Mouse (Mus musculus) adrenal gland, adult 8-10 months (tissue): ENCODE measurements around the gene Mgat5b. TPM values are rescaled to one million over a fixed set of nuclear protein-coding genes. Genes with fewer than 3 reads are reported as not detected.

Experiments used
- DNase-seq: peaks from one replicate; pipeline ENCODE4 v3.0.0; 2022
- total RNA-seq, 4 experiments: library from RNA; stranded (reverse); gene quantifications; 2 replicates each; pipeline ENCODE4 v1.2.4; 2022

Mgat5b gene
- total RNA-seq, 4 experiments from 2014 or later: 0.46 to 1.0 (median 0.77) TPM

DNA sequence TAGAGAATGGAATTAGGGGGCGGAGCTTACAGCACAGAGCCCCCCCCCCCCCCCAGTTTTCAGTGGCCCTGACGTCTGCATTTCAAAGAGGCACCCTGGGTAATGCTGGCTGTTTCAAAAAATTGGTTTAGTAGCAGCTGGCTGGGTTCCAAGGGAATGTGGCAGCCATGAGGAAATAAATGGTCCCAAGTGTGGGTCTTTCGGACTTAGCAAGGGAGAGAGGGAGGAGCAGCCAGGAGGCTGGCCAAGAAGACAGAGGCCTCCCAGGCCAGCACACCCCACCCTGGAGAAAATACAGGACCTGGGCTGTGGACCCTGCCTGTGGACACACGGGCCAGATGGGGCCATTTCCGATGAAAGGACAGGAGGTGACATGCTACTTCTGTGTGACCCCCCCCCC lies 61.6 kb downstream of the Mgat5b start:
- no peak for DNase-seq

DNA sequence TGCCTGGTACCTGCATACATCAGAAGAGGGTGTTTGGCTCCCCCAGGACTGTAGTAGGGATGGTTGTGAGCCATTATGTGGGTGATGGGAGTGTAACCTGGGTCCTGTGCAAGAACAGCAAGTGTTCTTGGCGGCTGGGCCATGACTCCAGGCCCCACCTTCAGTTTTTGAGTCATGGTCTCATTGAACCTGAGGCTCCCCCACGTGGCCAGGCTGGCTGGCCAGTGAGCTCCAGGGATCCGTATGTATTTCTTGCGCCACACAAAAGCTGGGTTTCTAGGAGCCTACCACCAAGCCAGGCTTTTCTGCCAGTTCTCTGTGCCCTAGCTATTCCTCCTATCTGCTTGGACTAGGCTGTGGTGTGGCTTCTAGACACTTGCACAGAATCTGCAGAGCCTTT lies 63.9 kb downstream of the Mgat5b start:
- no peak for DNase-seq

DNA sequence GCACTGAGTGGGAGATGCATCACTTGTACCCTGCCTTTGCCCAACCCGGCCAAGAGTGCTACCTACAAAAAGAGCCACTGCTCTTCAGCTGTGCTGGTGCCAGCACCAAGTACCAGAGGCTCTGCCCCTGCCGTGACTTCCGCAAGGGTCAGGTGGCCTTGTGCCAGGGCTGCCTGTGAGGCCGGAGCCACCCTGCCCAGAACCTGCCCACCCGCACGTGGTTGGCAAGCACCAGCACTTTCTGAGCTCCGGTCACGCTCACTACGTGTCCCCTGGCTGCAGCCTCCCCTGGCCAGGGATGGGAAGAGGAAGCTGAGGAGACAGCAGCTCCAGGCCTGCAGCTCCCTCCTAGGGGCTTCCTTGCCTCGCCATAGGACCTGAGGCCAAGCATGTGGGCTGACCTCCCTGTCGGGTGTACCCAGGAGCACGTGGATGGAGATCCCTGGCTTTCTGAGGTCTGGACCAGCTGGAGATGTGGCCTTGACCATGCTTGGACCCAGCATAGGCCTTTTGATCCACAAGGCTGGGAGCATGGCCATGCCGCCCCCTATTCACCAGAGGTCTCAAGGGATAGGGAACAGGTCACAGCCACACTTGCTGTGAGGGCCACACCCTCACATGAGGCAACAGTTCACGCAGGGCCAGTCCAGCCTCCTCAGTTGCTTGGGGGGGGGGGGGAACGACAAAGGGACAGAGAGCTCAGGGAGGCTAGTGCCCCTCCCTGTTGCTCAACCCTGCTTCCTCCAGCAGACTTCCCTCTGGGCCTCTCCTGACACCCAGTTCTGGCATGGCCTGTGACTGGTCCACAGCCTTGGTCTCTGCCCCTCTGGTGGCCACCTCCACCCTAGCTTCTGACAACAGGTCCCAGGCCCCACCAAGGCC lies 67.1 kb downstream of the Mgat5b start:
- no peak for DNase-seq

DNA sequence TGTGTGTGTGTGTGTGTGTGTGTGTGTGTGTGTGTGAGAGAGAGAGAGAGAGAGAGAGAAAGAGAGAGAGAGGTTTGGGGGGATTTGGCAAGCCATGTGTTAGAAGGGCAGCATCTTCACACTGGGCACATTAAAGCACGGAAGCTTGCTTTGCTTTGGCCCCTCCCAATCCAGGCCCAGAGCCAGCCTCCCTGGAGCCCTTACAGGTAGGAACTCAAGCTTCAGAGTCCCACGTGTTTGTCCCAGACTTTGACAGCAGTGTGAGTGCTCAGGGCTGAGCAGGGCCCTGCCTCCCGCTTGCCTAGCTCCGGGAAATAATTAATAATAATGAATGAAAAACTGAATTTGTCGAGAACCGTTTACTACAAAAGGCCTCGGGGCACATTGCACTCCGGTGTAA lies 69.5 kb downstream of the Mgat5b start:
- DNase-seq: no peak

DNA sequence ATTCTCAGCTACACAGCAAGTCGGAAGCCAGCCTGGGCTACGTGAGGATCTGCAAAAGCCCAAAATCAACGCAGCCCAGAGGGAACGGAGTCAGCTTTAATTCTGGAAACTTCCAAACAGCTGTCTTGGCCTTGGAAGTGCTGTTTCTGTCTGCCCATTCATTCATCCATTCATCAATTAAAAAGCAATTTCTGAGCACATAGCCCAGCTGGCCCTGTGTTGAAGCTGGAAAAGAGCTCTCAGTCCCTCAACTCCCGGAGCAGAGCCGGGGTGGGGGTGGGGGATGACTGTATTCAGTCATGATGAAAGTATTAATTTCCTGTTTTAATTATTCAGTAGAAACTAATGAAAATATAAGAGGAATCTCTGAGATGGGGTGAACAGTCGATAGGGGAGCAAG lies 71.6 kb downstream of the Mgat5b start:
- DNase-seq: no peak

DNA sequence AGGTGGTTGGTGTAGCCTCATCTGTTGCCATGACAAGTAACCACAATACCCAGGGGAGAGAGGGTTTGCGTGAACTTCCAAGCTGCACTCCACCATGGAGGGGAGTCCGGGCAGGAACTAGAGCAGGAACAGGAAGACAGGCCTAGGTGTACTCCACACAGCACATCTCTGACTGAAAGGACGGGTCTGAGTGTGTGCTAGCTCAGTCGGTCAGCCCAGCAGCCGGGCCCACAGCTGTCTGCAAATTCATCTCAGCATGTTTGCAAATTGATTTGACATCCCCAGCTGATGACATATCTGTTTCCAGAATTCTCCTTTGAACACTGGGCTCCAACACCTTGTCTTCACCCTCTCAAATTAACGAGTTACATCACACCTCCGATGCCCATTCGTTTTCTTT lies 72.7 kb downstream of the Mgat5b start:
- DNase-seq: no peak

DNA sequence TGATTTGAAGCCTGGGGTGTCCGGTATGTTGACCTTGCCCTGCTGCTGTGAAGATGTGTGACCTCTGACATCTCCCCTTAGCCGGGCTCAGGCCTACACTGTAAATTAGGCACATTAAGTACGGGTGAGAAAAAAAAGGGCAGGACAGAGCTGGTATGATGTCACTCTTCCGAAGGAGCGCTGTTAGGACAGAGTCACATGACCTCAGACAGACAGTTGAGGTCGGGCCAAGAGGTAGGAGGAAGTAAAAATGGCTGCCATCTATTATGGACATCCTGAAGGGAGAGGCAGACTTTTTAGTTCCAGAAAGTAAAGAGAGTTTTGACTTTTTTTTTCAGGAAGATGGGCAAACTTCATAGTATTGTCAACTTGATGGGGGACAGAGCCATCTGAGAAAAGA lies 73.3 kb downstream of the Mgat5b start:
- no peak for DNase-seq

DNA sequence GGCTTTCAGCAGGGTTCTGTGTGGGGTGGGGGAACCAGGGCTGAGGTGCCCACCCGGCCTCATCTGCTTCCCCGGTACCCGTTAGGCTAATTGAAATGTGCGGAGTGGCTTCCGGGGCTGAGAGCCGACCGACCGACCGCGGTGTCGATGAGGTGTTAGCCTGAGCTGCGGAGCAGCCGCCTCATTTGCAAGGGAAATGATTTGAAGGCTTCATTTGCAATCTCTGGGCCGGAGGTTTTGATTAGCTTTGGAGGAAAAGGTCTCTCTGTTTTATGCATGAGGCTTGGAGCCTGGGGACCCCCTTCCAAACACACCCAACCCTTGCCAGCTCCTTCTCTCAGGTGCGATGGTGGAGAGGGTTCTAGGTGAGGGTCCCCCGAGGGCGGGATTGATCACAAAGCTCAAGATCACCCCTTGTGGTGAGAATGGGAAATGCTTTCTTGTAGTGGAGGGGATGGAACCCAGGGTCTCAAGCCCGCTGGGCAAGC lies 75.5 kb downstream of the Mgat5b start:
- no peak for DNase-seq

DNA sequence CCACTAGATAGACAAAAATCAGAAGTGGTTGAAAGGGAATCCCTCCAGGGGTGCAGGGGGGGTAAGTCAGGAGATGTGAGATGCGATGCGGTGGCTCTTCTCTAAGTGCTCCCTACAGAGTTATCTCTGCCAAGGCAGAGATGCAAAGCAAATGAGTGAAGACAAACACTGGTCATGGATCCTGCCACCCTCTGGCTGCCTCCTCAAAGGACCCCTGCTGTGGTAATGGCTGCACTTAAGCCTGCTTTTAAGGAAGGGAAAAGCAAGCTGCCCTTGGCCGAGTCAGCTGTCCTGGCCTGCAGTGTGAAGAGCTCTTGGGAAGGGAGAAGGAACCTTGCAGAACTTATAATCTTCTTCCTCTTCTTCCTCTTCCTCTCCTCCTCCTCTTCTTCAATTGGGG lies 78.3 kb downstream of the Mgat5b start:
- no peak for DNase-seq

DNA sequence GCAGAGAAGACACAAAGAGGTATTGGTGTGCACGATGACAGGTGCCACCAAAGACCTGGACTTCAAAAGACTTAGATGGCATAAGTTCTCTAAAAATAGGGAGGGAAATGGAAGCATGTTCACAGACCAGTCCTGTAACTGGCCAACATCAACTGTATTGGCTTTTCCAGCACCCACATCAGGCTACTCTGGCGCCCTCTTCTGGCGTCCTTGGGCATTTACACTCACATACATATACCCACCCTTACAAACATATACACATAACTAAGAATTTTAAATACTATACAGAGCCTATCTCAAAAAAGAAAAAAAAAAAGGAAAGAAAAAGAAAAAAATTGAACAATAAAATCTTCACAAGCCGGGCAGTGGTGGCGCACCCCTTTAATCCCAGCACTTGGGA lies 80.3 kb downstream of the Mgat5b start:
- no peak for DNase-seq

DNA sequence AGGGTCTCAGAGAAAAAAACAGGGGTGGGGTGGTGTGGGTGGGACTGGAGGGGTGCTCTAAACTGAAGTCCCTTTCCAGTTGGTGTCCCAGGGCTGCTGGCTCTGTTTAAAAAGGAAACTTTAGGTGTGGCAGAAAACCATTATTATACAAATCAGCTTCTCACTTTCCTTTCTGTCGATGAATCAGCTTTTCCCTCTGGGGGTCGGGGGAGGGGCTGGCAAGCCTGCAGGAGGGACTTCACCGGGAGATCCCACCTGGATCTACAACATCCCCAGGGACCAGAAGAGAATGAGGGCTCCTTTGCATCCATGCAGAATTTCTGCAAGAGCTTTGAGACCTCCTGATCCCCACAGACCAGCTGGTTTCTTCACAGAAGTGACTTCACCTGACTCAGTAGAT lies 81.6 kb downstream of the Mgat5b start:
- no peak for DNase-seq

DNA sequence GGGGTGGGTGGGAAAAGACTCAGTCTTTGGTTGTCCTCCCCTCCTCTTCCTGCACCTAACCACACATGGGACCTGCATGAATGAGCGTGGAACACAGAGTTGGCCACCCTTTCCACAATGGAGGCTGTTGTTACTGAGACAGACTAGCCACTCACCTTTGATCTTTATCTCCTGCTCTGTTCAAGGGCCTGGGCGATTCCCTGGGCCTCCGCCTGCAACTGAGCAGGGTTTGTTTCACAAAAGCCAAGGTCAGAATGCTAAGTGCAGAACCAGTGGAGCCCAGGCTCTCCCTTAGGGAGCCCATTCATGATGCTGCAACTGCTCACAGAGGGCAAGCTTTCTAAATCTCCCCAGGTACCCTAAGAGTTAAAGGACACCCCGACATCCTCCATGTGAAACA lies 83.1 kb downstream of the Mgat5b start:
- DNase-seq: no peak

DNA sequence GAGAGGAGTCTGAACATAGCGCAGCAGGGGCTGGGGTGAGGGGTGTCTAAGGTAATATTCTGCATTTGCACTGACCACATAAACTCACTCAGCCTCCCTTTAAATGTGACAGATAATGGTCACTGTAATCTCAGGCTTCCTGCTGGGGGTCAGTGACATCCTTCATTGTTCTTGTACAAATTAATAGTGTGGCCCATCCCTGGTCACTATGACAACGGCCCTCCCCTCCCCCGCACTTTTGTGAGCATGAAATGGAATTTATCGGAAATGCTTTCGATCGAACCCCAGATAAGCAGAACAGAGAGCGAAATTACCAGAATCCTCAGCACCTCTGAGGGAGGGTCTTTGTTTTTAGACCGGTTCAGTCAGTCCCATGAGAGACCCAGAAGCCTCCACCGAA lies 84.8 kb downstream of the Mgat5b start:
- no peak for DNase-seq

DNA sequence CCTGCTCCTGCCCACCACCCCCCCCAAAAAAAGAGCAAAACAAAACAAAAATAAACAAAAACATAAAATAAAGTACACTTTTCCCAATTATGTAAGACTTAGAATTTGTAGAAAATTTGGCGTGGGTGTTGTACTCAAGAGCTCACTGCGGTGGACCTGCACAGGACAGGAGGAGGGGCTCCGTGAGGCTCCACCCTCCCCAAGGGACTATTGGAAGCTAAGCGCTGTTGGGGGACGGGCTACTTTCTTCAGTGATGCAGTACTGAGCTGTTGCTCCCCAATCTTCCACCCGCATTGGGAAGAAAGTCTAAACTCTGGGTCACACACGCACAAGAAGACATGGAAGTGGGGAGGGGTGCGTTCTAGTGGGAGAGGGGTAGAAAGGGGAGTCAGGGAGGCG lies 85.6 kb downstream of the Mgat5b start:
- no peak for DNase-seq

DNA sequence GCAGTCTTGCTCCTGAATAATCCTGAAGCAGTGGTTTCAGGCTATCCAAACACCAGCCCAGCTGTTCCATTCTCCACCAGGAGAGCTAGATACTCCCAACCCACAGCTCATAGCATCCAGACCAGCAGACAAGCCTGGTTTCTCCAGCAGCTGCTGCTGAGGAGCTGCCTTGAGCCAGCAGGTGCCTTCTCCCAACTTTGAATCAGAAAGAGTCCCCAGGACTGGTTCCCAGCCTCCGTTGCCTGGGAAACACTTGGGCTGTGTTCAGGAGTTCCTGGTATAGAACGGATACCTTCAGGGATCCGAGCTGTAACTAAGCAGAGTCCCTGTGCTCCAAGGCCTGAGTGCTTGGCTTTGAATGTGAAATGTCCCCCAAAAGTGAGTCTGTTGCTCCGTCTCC lies 98.8 kb downstream of the Mgat5b start:
- DNase-seq: no peak

DNA sequence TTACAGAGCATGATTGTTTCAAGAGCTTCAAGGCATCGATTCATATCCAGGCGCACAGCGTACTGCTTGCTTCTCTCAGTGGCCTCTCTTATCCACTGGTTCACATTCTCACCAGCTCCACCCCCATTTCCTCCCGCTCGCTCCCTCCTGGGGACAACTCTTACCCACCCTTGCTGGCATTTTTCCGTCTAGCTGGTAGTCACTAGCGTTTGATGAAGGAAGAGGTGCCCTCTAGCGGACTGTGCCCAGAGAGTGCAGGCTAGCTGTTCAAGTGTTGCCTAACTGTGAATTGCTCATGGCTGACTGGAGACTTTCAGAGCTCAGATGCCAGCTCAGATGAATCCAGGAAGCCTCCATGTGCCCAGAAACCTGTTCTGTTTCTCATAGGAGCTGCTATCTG lies 99.7 kb downstream of the Mgat5b start:
- peak; percentile 61 for DNase-seq

DNA sequence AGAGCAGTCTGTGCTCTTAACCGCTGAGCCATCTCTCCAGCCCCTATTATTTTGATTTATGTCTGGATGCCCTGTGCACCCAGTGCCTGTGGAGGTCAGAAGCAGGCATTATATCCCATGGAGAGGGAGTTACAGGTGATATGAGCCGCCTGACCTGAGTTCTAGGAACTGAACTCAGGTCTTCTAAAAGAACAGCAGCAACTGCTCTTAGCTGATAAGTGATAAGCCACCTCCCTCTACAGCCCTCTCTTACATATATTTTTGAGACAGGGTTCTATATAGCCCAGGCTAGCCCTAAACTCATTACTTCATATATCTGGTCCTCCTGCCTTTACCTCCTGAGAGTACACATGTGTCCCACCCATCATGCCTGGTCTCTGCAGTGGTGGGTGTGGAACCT lies 102.4 kb downstream of the Mgat5b start:
- no peak for DNase-seq

DNA sequence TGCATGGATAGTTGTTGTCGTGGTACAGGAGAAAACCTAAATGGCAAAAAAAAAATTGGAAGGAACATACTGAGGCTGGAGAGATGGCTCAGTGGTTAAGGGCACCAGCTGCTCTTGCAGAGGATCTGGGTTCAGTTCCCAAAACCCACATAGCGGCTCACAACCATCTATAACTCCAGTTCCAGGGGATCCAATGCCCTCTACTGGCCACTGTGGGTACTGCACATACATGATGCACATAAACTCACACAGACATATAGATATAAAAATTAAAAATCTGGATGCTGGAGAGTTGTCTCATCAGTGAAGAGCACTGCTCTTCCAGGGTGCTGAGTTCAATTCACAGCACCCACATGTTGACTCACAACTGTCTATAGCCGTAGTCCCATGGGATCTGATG lies 104.9 kb downstream of the Mgat5b start:
- no peak for DNase-seq

DNA sequence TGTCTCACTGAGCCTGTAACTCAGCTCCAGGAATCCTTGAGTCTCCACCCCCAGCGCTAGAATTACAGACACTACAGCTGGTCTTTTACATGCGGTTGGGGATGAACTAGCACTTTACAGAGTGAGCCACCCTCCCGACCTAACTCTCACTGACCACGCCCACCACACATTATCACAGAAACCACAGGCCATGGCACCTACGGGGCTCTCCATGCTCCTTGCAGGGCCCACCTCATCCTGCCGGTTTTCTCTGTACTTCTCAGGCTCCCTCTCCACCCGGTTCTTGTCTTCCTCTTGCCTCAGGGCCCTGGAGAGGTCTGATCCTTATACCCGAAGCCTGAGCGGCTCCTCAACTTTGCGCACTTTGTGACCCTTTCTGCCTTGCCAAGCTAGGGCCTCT lies 109.0 kb downstream of the Mgat5b start:
- no peak for DNase-seq

DNA sequence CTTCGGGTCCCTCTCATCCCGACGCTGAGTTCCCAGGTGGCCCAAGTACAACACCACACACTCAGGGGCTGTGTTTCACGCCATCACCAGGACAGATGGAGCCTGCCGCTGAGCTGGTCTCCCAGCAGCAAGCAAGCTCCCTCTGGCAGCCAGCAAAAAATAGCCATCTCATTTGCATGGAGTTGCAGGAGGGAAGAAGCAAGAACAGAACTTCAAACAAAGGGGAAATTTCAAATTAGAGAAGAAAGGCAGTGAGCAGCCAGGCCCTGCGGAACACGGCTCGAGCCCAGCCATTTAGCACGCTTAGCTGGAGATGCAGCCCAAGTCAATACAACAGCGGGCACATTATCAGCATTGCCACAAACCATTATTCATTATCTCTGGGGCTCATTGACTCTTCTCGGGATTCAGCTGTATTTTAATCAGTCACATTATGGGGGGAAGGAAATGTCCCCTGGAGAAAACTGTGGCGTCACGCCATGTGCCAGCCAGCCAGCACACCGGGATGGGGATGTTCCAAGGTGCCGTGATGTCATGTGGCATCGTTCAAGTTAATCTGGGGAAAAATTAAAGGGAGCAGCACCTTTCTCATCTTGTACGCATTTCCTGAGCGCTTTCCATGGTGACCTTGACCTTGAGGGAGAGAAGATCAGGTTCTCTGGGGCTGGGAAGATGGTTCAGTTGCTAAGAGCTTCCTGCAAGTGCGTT lies 110.4 kb downstream of the Mgat5b start:
- no peak for DNase-seq

DNA sequence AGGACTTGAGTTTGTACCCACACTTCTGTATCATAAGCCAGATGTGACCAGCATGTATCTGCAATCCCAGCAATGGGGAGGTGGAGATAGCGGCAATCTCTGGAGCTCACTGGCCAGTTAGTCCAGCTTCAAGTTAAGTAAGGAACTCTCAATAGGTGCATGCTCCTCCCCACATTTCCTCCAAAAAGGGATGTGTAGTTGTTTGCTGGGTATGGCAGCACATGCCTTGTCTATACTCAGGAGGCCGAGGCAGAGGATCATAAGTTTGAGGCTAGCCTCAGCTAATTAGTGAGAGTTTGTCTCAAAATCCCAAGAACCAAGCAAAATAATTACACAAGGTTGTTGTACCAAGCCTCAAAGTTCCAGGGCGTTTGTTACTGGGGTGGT lies 110.9 kb downstream of the Mgat5b start:
- DNase-seq: no peak

DNA sequence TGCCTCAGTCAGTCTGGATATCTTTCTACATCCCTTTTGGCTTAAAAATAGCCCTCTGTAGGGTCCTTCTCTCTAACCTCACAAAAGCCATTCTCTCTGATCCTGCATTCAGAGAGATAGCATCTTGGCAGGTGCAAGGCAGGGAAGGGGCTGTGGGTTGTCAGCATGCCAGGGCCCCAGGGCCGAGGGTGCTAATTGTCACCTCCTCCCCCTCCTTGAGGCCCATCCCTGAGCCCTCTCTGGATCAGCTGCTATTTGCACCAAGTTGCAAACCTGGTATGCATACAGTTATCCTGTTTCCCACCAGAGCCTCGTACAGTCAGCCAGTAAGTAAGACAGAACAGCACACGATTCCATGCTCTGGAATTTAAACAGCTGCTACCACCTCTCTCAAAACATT lies 111.4 kb downstream of the Mgat5b start:
- DNase-seq: no peak

DNA sequence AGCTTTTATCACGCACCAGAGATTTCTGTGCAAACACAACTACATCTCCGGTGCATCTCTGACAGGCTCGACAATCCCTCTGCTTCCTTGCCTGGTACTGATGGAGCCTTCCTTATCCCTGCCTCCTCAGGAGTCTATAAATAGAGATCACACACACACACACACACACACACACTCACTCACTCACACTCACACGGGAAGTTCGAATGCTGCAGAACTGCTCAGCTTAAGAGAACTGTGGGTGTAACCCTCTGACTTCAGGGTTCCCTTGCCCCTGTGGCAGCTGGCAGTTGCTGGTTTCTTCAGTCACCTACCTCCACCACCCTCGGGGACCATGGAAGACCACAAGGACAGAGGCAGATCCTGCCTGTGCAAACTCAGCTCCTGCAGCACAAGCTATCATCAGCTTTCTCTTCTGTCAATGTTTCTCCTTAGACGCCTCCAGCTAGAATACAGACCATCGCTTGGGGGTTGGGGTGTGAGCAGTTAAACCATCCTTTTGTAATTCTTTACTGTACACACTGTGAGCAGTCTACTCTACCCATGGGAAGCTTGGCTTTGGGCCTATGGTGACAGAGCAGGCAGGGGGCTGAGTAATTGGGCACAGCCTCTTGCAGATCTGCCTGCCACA lies 111.9 kb downstream of the Mgat5b start:
- no peak for DNase-seq

DNA sequence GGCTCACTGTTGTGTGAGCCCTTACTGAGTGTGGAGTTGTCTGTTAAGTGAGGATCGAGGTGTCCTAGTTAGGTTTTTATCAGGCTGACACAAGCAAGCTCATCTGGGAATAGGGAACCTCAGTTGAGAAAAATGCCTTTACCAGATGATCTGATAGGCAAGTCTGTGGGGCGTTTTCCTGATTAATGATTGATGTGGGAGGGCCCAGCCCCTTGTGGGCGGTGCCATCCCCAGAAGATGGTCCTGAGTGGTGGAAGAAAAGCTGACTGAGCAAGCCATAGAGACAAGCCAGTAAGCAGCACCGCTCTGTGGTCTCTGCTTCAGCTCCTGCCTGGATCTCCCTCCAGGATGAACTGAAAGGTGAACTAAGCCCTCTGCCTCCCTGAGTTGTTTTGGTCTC lies 112.6 kb downstream of the Mgat5b start:
- no peak for DNase-seq
